Mouse (Mus musculus) urinary bladder, postnatal 4 days (tissue): ENCODE measurements around the gene Cd300lg.

Experiments used
- DNase-seq, 2 experiments: peaks; one replicate each; pipeline ENCODE4 v3.0.0; 2021 to 2022; ENCODE audit warnings: low spot score in 2 of 2

Gene Cd300lg

GRCm38 (mm10) chr11:102025991-102026660 is 15.2 kb upstream of the Cd300lg start:
- DNase-seq, result no peak

- peak; percentile 62 to 71 for DNase-seq
These were observed 14.5 kb upstream of the Cd300lg start for GRCm38 (mm10) chr11:102026694-102027360.

GRCm38 (mm10) chr11:102027361-102028017 is 13.8 kb upstream of the Cd300lg start:
- DNase-seq, result no peak

DNA sequence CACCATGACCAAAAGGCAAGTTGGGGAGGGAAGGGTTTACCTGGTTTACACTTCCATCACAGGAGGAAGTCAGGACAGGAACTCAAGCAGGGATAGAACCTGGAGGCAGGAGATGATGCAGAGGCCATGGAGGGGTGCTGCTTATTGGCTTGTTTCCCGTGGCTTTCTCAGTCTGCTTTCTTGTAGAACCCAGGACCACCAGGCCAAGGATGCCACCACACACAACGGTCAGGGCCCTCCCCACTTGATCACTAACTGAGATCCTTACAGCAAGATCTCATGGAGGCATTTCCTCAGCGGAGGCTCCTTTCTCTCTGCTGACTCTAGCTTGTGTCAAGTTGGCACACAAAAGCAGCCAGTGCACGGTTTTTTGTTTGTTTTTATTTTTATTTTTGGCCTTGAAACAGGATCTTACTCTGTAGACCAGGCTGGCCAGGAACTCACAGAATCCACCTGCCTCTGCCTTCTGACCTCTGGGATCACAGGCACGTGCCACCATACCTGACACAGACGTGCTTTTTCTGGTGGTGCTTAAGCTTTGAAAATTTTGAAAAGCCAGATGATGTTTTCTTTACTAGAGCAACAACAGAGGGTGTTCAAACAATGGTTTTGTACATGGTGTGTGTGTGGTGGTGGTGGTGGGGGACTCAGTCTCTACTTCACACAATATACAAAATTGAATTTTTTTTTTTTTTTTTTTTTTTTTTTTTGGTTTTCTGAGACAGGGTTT is 13.1 kb upstream of the Cd300lg start, which contains the start of gene Mpp3:
Gene Mpp3, minus strand, starts transcription at position 375 of the 730 bp plus-strand sequence.
- DNase-seq, result no peak

- no peak for DNase-seq
These were observed 12.0 kb upstream of the Cd300lg start for GRCm38 (mm10) chr11:102029304-102029703.

GRCm38 (mm10) chr11:102029966-102030365 is 11.3 kb upstream of the Cd300lg start:
- no peak for DNase-seq

DNA sequence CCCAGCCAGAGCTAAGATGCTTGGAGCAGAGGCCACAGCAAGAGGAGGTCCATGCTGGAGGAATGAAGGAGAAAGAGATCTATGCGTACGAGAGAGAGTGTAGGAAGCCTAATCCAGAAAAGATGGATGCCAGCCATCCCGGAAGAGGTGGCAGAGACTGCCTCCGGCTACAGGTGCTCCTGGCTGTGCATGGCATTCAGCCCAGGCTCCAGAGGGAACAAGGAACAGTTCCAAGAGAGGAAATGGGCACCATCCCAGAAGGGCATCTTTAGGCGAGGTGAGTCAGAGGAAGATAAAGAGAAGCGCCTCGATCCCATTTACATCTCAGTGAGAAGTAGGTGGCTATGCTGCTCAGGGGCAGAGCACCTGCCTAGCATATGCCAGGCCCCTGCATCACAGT is 10.2 kb upstream of the Cd300lg start:
- no peak for DNase-seq

- no peak for DNase-seq
These were observed 8.2 kb upstream of the Cd300lg start for GRCm38 (mm10) chr11:102033055-102033591.

GRCm38 (mm10) chr11:102034887-102035286 is 6.4 kb upstream of the Cd300lg start:
- DNase-seq, result no peak

DNA sequence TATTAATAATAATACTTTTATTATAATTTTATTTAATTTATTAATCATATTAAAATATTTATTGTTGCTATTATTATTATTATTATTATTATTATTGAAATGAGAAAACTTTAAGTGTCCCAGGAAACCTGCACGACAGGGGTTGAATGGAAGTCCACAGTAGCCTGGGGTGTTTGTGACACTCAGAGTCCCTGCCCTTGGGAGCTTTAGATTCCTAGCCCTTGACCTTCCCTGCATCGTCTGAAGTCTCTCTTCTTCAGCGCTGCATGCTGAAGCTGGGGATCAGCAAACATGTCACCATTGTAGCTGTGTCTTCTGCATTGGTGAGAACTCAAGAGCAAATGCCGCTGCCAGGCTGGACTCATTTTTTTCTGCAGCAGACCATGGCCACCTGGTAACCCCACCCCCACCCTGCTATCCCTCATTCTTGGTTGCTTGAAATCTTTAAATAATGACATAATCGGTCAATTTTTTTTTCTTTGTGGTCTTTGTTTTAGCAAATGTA is 5.8 kb upstream of the Cd300lg start:
- DNase-seq, result no peak

DNA sequence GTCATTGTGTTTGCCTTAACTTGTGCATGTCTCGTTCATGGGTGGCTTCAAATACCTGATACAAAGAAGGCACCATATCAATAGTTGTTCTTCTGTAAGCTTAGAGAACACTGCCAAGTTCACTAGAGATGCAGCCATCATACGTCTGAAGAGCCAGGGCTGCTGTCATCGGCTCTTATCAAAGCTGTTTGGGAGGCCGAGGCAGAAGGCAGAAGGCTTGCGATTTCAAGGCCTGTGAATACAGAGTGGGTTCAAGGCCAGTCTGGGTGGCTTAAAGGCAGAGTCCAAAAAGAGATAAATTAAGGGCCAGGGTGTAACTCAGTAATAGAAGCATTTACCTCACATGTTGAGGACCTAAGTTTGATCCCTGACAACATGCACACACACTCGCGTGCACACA is 5.0 kb upstream of the Cd300lg start:
- DNase-seq, result no peak

- DNase-seq, result no peak
These were observed 3.5 kb upstream of the Cd300lg start for GRCm38 (mm10) chr11:102037789-102038188.

- DNase-seq, result no peak
These were observed 1.7 kb upstream of the Cd300lg start for GRCm38 (mm10) chr11:102039487-102040137.

GRCm38 (mm10) chr11:102040138-102040524 is 1.2 kb upstream of the Cd300lg start:
- peak; percentile 81 to 91 for DNase-seq

DNA sequence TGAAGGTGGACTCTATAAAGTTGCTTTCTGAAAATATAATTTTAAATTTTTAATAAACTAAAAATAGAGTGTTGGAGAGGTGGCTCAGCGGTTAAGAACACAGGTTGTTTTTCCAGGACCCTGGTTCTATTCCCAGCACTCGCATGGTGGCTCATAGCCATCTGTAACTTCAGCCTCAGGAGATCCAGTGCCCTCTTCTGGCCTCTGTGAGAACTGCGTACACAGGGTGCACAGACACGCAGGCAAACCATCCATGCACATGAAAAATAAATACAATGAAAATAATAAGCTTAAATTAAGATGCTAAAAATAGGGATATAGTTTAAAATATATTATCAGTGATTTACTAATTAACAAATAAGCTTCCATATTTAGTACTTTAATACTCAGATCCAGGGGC is 663 bp upstream of the Cd300lg start:
- no peak for DNase-seq

DNA sequence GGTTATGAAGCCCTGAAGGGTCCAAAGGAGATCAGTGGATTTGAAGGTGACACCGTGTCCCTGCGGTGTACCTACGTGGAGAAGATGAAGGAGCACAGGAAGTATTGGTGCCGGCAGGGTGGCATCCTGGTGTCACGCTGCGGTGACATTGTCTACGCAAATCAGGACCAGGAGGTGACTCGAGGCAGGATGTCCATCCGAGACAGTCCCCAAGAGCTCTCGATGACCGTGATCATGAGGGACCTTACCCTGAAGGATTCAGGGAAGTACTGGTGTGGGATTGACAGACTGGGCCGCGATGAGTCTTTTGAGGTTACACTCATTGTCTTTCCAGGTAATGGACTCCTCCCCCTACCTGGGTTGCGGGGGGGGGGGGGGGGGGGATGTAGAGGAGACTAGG is 1.7 kb downstream of the Cd300lg start:
- no peak for DNase-seq

DNA sequence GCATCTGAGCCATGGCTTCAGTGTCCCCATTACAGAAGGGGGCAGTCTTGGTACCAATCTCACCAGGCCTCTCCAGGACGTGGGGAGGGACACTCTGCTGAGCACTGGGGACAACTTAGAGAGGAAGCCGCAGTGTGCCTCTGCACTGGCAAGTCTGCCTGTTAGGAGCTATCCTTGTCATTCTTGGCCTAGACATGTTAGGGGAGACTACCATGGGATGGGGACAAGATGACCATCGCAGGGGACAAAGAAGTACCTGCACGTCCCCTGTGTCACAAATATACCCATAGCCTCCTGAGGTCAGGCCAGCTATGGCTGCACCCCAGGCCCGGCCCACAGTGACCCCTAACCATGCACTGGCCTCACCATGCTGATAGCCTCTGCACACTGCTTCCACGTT is 2.1 kb downstream of the Cd300lg start:
- DNase-seq, result no peak

GRCm38 (mm10) chr11:102044691-102045212 is 3.4 kb downstream of the Cd300lg start:
- no peak for DNase-seq

DNA sequence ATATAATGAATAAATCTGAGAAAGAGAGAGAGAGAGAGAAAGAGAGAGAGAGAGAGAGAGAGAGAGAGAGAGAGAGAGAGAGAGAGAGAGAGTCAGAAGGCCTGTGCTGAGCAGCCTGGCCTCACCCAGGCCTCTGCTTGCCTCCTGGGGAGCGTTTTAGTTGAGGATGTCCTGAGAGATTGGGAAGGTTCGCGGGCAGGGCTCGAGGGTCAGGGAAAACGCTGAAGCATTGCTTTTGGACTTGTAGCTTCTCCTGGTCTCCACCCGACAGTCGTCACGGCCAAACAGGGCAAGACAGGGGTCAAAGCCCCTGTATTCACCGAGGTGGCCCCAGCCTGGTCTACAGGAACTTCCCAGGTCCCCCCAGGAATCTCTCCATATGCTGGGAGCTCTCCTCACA is 5.3 kb downstream of the Cd300lg start:
- no peak for DNase-seq

GRCm38 (mm10) chr11:102049875-102050482 is 8.7 kb downstream of the Cd300lg start:
- no peak for DNase-seq

DNA sequence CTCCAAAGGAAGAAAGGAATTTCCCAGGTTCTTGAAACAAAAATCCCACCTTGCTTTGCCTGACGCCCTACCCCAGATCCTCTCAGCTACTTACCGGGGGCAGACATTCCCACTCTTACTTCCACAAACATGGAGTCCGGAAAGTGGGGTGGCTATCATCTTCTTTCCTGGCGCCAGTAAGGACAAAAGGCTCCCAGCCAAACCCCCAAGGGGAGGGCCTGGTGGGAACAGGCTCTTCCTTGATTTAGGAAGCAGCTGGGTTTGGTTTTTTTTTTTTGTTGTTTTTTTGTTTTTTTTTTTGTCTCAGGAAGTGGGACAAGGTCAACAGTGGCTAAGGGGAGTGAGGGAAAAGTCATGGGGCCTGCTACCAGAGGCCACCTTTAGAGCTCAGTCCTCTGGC is 10.2 kb downstream of the Cd300lg start:
- DNase-seq, result no peak
